Mouse (Mus musculus): ENCODE data around the gene Clec16a. TPM values are rescaled to one million over a fixed set of nuclear protein-coding genes. Genes with fewer than 3 reads are reported as not detected.

The Clec16a gene
- total and polyA plus RNA-seq, 3 experiments: 20.0 to 24.2 (median 20.5) TPM

DNA sequence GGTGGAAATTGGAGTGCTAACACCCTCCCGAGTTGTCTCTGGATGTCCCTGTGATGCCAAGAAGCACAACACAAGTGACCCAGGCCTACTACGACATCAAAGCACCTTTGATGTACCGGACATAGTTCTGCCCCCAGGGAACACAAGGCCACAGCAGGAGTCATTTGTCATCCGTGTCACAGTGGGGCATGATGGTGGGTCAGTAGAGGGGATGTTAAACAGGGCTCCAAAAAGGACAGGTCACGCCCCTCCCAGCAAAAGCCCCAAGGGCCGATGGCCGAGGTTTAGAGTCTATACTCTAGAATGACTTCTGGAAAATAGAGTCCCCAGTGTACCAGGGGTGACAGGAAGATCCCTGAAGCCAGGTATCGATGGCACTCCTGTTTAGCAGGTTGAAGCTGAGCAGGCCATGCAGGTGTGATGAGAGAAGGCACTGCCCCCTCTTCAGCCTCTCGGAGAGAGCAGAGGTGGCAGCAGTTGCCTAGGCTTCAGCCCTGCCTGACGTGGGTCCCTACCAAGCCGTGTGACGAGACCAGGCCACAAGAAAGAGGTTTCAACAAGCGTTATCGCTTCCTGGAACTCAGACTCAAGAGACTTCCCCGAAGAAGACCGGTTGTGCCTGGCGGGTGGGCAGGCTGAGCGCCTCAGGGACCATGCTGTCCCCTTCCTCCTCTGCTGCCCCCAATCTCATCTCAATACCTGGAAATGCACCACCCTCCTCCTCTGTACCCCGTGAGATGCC is 226.8 kb downstream of the Clec16a start (continued):
- TF ChIP-seq MAFK (IDR thresholded peaks at IDR 0.05; ENCODE audit: insufficient replicate concordance, low read length): no peak
- peak; percentile 42; the same call in 1 of the 2 replicates for TF ChIP-seq MXI1 (IDR thresholded peaks at IDR 0.05; ENCODE audit: low read depth, low read length)
- TF ChIP-seq MAX (IDR thresholded peaks at IDR 0.05; ENCODE audit: low read length): peak; percentile 28; the same call in 1 of the 2 replicates

GRCm38 (mm10) chr16:10773543-10773942 is 228.4 kb downstream of the Clec16a start:
- Histone ChIP-seq H3K36me3 (replicated peaks in 1 of 2; ENCODE audit: control insufficient read depth in 1 of 2, insufficient read depth in 1 of 2, low read length in 1 of 2) (peaks cover 0 to 2% of the 10 kb centered on the region in 2 experiments), H3K27me3 (replicated peaks) (peaks cover 1% of the 10 kb centered on the region), H3K27ac (ENCODE audit: insufficient read depth, low read depth) (no peak overlapping the region), H3K4me3 (replicated peaks in 1 of 3; ENCODE audit: low read depth in 2 of 3, low read length in 2 of 3, poor library complexity in 1 of 3) (no peak overlapping the region), H3K4me2 (ENCODE audit: insufficient read depth, low read depth, poor library complexity, severe bottlenecking) (no peak overlapping the region), H3K4me1 (ENCODE audit: control insufficient read depth in 1 of 2, insufficient read depth in 2 of 2) (peaks cover 56 to 88% of the 10 kb centered on the region in 2 experiments), H3K79me2 (replicated peaks; ENCODE audit: control insufficient read depth, extremely low read depth, insufficient read depth, poor library complexity, severe bottlenecking) (no peaks in the 10 kb centered on the region), H3K9me3 (replicated peaks; ENCODE audit: low read length) (no peaks in the 10 kb centered on the region), H3K9ac (ENCODE audit: insufficient read depth, low read depth) (no peak overlapping the region)
- TF ChIP-seq ETS1 (conservative IDR thresholded peaks at IDR 0.05; ENCODE audit: low read depth, low read length) (no peak), KAT2A (IDR thresholded peaks at IDR 0.05; ENCODE audit: insufficient replicate concordance, low read length) (no peak), CHD2 (IDR thresholded peaks at IDR 0.05; ENCODE audit: low read length) (no peak), MAFK (IDR thresholded peaks at IDR 0.05; ENCODE audit: insufficient replicate concordance, low read length) (no peak), MAZ (IDR thresholded peaks at IDR 0.05; ENCODE audit: low read depth, low read length) (no peak), TBP (conservative IDR thresholded peaks at IDR 0.05; ENCODE audit: low read depth, low read length) (no peak), IRF4 (IDR thresholded peaks at IDR 0.05; ENCODE audit: low read depth, low read length) (no peak), SMC3 (IDR thresholded peaks at IDR 0.05; ENCODE audit: low read depth, low read length) (no peak), CTCF (conservative IDR thresholded peaks at IDR 0.05 in 1 of 2, IDR thresholded peaks at IDR 0.05 in 1 of 2; ENCODE audit: low read depth in 2 of 2, low read length in 2 of 2) (no peak), RCOR1 (conservative IDR thresholded peaks at IDR 0.05; ENCODE audit: low read depth, low read length) (no peak), POLR2A (IDR thresholded peaks at IDR 0.05; ENCODE audit: low read depth, low read length) (no peak), CHD1 (IDR thresholded peaks at IDR 0.05; ENCODE audit: low read depth, low read length) (no peak), SIN3A (IDR thresholded peaks at IDR 0.05; ENCODE audit: low read length) (no peak), ZMIZ1 (IDR thresholded peaks at IDR 0.05; ENCODE audit: low read depth, low read length) (no peak), EP300 (IDR thresholded peaks at IDR 0.05; ENCODE audit: low read length) (no peak), ZC3H11A (IDR thresholded peaks at IDR 0.05; ENCODE audit: low read depth, low read length) (no peak), MXI1 (IDR thresholded peaks at IDR 0.05; ENCODE audit: low read depth, low read length) (no peak)
- DNase-seq (ENCODE audit: extremely low read depth): no peak
- in situ Hi-C loops (cut with MboI; ENCODE audit: low pct_ligation_motif_present, low pct_unique_long_range_greater_than_20kb, low sequenced_read_pairs): no loop called here
- dilution Hi-C loops (cut with MboI; ENCODE audit: extremely low pct_ligation_motif_present, extremely low pct_unique_long_range_greater_than_20kb, low sequenced_read_pairs): no loop called here

GRCm38 (mm10) chr16:10774726-10775125 is 229.6 kb downstream of the Clec16a start:
- no peak overlapping the region for H3K4me2 ChIP-seq (ENCODE audit: insufficient read depth, low read depth, poor library complexity, severe bottlenecking)
- in situ Hi-C loops (cut with MboI; ENCODE audit: low pct_ligation_motif_present, low pct_unique_long_range_greater_than_20kb, low sequenced_read_pairs) (no loop called here), dilution Hi-C loops (cut with MboI; ENCODE audit: extremely low pct_ligation_motif_present, extremely low pct_unique_long_range_greater_than_20kb, low sequenced_read_pairs) (no loop called here)
- no peak for DNase-seq (ENCODE audit: extremely low read depth)
- H3K79me2 ChIP-seq (replicated peaks; ENCODE audit: control insufficient read depth, extremely low read depth, insufficient read depth, poor library complexity, severe bottlenecking): no peaks in the 10 kb centered on the region
- H3K9ac ChIP-seq (ENCODE audit: insufficient read depth, low read depth): no peak overlapping the region; the same call in 1 of the 2 replicates
- H3K4me1 ChIP-seq (ENCODE audit: control insufficient read depth in 1 of 2, insufficient read depth in 2 of 2): peaks cover 47 to 87% of the 10 kb centered on the region in 2 experiments
- H3K4me3 ChIP-seq (replicated peaks in 1 of 3; ENCODE audit: low read depth in 2 of 3, low read length in 2 of 3, poor library complexity in 1 of 3): no peak overlapping the region
- no peaks in the 10 kb centered on the region for H3K27me3 ChIP-seq (replicated peaks)
- no peaks in the 10 kb centered on the region for H3K9me3 ChIP-seq (replicated peaks; ENCODE audit: low read length)
- no peak overlapping the region for H3K27ac ChIP-seq (ENCODE audit: insufficient read depth, low read depth)
- peaks cover 0 to 2% of the 10 kb centered on the region in 2 experiments for H3K36me3 ChIP-seq (replicated peaks in 1 of 2; ENCODE audit: control insufficient read depth in 1 of 2, insufficient read depth in 1 of 2, low read length in 1 of 2)
- TF ChIP-seq CTCF (conservative IDR thresholded peaks at IDR 0.05 in 1 of 2, IDR thresholded peaks at IDR 0.05 in 1 of 2; ENCODE audit: low read depth in 2 of 2, low read length in 2 of 2) (no peak), TCF12 (IDR thresholded peaks at IDR 0.05; ENCODE audit: low read depth, low read length) (peak; percentile 46), KAT2A (IDR thresholded peaks at IDR 0.05; ENCODE audit: insufficient replicate concordance, low read length) (no peak), SIN3A (IDR thresholded peaks at IDR 0.05; ENCODE audit: low read length) (no peak), BHLHE40 (IDR thresholded peaks at IDR 0.05; ENCODE audit: low read depth, low read length) (no peak), MEF2A (IDR thresholded peaks at IDR 0.05; ENCODE audit: borderline replicate concordance, low read depth, low read length) (no peak), JUN (IDR thresholded peaks at IDR 0.05; ENCODE audit: insufficient read depth, low read depth, low read length) (no peak), ETS1 (conservative IDR thresholded peaks at IDR 0.05; ENCODE audit: low read depth, low read length) (peak; percentile 41; the same call in 1 of the 2 replicates), GABPA (IDR thresholded peaks at IDR 0.05; ENCODE audit: insufficient replicate concordance, low read depth, low read length) (no peak), IRF4 (IDR thresholded peaks at IDR 0.05; ENCODE audit: low read depth, low read length) (peak; percentile 54; the same call in 1 of the 2 replicates), USF2 (conservative IDR thresholded peaks at IDR 0.05; ENCODE audit: low read depth, low read length) (no peak), ELF1 (IDR thresholded peaks at IDR 0.05; ENCODE audit: low read depth, low read length) (no peak), ZNF384 (IDR thresholded peaks at IDR 0.05; ENCODE audit: low read depth, low read length) (no peak), NELFE (IDR thresholded peaks at IDR 0.05; ENCODE audit: low read depth, low read length) (no peak), SMC3 (IDR thresholded peaks at IDR 0.05; ENCODE audit: low read depth, low read length) (no peak), POLR2A (IDR thresholded peaks at IDR 0.05; ENCODE audit: low read depth, low read length) (no peak), RAD21 (IDR thresholded peaks at IDR 0.05; ENCODE audit: low read depth, low read length) (no peak), ZMIZ1 (IDR thresholded peaks at IDR 0.05; ENCODE audit: low read depth, low read length) (no peak)
